Mouse (Mus musculus) duodenum, adult 2 months (tissue): ENCODE results near the gene Tmem234. TPM values are rescaled to one million over a fixed set of nuclear protein-coding genes. Genes with fewer than 3 reads are reported as not detected.

Experiments
- polyA plus RNA-seq: library from polyadenylated mRNA; depleted of rRNA; stranded (reverse); fragments of >200 nt; gene quantifications from 2 replicates; pipeline ENCODE4 v1.2.3, GENCODE M21; 2012; ENCODE audit warnings: low replicate concordance; rRNA removed

The Tmem234 gene
- polyA plus RNA-seq, result 82.2 and 99.8 TPM in 2 replicates

GRCm38 (mm10) chr4:129600233-129601158, at the start of gene Tmem234, which contains the start of gene Eif3i:
Gene Tmem234 (plus strand): TSS chr4:129600668.
Gene Eif3i (minus strand): TSS chr4:129600648.

GRCm38 (mm10) chr4:129573430-129573829, 27.0 kb upstream of the Tmem234 start, which contains the start of gene Lck:
Gene Lck (minus strand): TSS chr4:129573641.

GRCm38 (mm10) chr4:129578466-129578865, 22.0 kb upstream of the Tmem234 start, which contains the start of gene Fam167b:
Gene Fam167b (minus strand): TSS chr4:129578549.

DNA sequence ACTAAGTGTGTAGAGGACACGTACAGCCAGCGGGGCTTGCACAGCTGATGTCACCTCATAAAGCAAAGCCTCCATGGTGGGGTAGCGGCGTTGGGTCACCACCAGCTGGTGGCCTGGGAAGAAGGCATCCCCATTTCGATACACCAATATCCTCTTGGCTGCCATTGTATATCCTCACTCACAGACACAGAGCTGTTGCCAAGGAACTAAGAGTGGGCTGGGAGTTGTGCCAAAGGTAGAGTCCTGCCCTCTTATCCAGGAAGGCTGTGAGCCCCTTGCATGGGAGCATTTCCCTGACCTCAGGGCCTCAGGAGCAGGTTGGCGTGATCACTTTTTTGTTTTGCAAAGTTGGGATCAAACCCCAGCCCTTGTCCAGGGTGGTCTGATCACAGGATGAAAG, 13.6 kb downstream of the Tmem234 start, which contains the start of gene Dcdc2b:
Gene Dcdc2b (minus strand): TSS at position 165 of the 400 bp plus-strand sequence.

GRCm38 (mm10) chr4:129618786-129619691, 18.6 kb downstream of the Tmem234 start, which contains the start of gene Iqcc:
Gene Iqcc (minus strand): TSS chr4:129619099.

GRCm38 (mm10) chr4:129623681-129624091, 23.2 kb downstream of the Tmem234 start, which contains the start of gene Ccdc28b:
Gene Ccdc28b (minus strand): TSS chr4:129623947.

DNA sequence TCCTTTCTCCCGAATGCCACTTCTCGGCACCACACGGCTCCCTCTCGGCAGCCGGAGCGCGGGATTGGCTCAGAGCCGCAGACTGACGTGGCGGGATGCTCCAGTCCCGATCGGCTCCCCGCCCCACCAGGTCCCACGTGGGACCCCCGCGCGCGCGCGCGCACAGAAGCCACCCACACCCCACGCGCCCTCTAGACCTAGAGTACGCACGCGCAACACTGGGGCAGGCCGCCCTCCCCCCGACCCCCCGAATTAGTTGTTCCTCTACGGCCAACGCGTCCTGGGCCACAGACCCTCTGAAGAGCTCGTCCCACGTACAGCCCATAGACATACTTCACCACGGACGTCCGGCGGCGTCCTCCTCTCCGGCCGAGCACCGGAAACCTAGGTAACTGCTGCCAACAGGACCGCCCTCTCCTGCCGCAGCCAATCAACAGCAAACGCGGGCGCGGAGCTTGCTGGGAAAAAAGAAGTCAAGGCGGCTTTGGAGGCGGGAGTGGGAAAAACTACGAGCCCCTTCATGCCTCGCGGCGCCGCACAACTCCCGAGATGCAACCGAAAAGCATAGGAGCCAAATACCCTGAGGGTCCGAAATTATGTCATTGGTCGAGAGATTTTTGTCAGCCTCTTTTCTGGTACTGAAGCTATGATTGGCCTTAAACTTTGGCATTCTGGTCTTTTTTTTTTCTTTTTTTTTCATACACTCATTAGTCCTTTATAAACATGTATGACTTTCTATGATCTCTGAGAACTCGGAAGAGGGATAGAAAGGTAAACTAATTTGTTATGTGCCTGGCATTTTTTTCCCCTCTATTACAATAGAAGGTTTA, 40.4 kb downstream of the Tmem234 start, which contains the start of gene Txlna:
Gene Txlna (minus strand): TSS at position 428 of the 830 bp plus-strand sequence.

DNA sequence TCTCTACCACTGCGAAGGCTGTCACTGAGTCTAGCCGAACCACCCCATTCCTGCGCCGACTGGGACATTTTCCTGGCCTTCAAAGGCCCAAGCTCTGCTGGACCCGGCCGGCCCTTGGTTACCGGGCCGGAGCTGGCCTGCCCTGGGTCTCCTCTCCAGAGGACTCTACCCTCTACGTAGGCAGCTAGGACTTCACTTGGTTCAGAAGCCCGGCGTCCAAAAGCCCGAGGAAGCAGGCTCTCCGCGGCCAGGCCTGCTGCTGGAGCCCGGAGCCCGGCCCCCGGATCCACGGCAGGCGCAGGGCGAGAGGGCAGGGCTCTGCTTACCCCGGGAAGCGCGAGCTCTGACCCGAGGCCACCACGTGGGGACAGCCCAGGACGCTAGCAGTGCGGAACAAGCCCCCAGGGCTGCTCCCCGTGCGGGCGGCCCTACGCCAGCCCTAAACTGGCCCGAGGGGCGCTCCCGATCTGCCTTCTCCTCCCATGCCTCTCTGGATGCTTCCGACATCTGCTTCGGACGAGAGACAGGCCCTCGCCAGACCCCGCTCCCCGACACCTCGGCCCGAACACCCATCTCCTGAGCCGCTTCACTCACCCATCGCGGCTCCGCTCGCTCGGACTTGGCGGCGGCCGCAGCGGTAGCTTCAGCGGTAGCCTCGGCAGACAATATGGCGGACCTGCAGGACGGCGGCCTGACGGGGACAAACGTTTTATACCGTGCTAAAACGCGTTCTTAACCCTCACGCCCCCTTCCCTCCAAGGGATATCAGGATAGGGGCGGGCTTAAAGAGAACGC, 71.8 kb downstream of the Tmem234 start, which contains the start of gene Kpna6:
Gene Kpna6 (minus strand): TSS at position 685 of the 795 bp plus-strand sequence.

Other genes with a start within 250 kb of the Tmem234 start
- gene Zbtb8a, start 222.6 kb upstream of the Tmem234 start, polyA plus RNA-seq, result 2.4 and 4.3 TPM in 2 replicates
- not detected in 2 replicates for gene Zbtb8b, start 159.8 kb upstream of the Tmem234 start, polyA plus RNA-seq
- gene Bsdc1, start 139.1 kb upstream of the Tmem234 start, polyA plus RNA-seq, result 13.4 and 21.0 TPM in 2 replicates
- not detected in 2 replicates for gene Tssk3, start 109.6 kb upstream of the Tmem234 start, polyA plus RNA-seq
- gene Fam229a, start 109.5 kb upstream of the Tmem234 start, polyA plus RNA-seq, result 0.28 TPM in 1 of 2 replicates, not detected in the other
- gene Marcksl1, start 87.1 kb upstream of the Tmem234 start, polyA plus RNA-seq, result 12.7 and 25.1 TPM in 2 replicates
- 11.4 and 15.1 TPM in 2 replicates for gene Hdac1, start 58.0 kb upstream of the Tmem234 start, polyA plus RNA-seq
- gene Lck, start 27.0 kb upstream of the Tmem234 start, polyA plus RNA-seq, result 3.1 and 9.9 TPM in 2 replicates
- 0.12 and 0.74 TPM in 2 replicates for gene Fam167b, start 22.1 kb upstream of the Tmem234 start, polyA plus RNA-seq
- gene Eif3i, start within 50 bp of the Tmem234 start, polyA plus RNA-seq, result 131 and 141 TPM in 2 replicates
- 2.8 and 3.6 TPM in 2 replicates for gene Dcdc2b, start 13.6 kb downstream of the Tmem234 start, polyA plus RNA-seq
- 23.9 and 24.6 TPM in 2 replicates for gene Iqcc, start 18.4 kb downstream of the Tmem234 start, polyA plus RNA-seq
- 4.5 and 7.3 TPM in 2 replicates for gene Ccdc28b, start 23.3 kb downstream of the Tmem234 start, polyA plus RNA-seq
- gene Txlna, start 40.4 kb downstream of the Tmem234 start, polyA plus RNA-seq, result 10.7 and 14.1 TPM in 2 replicates
- gene Kpna6, start 72.1 kb downstream of the Tmem234 start, polyA plus RNA-seq, result 7.2 and 11.7 TPM in 2 replicates
- 15.2 and 19.6 TPM in 2 replicates for gene Tmem39b, start 96.2 kb downstream of the Tmem234 start, polyA plus RNA-seq
- 45.9 and 66.1 TPM in 2 replicates for gene Khdrbs1, start 141.6 kb downstream of the Tmem234 start, polyA plus RNA-seq
- gene Ptp4a2, start 210.6 kb downstream of the Tmem234 start, polyA plus RNA-seq, result 10.6 and 18.3 TPM in 2 replicates